Mouse (Mus musculus) MEL (cell line): ENCODE measurements around the gene Mcm3ap. TPM values are rescaled to one million over a fixed set of nuclear protein-coding genes. Genes with fewer than 3 reads are reported as not detected.

ENCODE experiments used
- DNase-seq: peaks from one replicate; pipeline ENCODE4 v3.0.0; 2011; ENCODE audit warnings: low read depth, low spot score
- H3K27ac ChIP-seq: 2 replicates; pipeline ENCODE4 v1.5.1; 2012; ENCODE audit warnings: low read depth, mild to moderate bottlenecking, control low read depth, low read length, moderate library complexity; ENCODE audit not compliant: control insufficient read depth
- H3K27me3 ChIP-seq, 2 experiments: fragments of 150-350 bp in 1 of 2; sonication (generic) in 1 of 2; 2 replicates each; pipeline ENCODE4 v1.6.1; 2012; ENCODE audit warnings: low read length in 2 of 2, mild to moderate bottlenecking in 2 of 2, improper control_type of control experiment in 1 of 2, moderate library complexity in 1 of 2; ENCODE audit not compliant: insufficient read depth in 2 of 2, control insufficient read depth in 1 of 2
- H3K36me3 ChIP-seq, 2 experiments: 2 replicates each; pipeline ENCODE4 v1.6.1; 2012 to 2014; ENCODE audit warnings: low read length in 2 of 2, improper control_type of control experiment in 1 of 2, inconsistent platforms in 1 of 2, mild to moderate bottlenecking in 1 of 2; ENCODE audit not compliant: insufficient read depth in 2 of 2, control insufficient read depth in 1 of 2
- H3K4me1 ChIP-seq, 2 experiments: fragments of 150-350 bp in 1 of 2; sonication (generic) in 1 of 2; 2 replicates each; pipeline ENCODE4 v1.6.1; 2012; ENCODE audit warnings: low read length in 2 of 2, improper control_type of control experiment in 1 of 2, mild to moderate bottlenecking in 1 of 2; ENCODE audit not compliant: insufficient read depth in 2 of 2, control insufficient read depth in 1 of 2
- H3K4me3 ChIP-seq, 2 experiments: fragments of 150-350 bp in 1 of 2; sonication (generic) in 1 of 2; 2 replicates each; pipeline ENCODE4 v1.5.1; 2012; ENCODE audit warnings: low read depth in 2 of 2, low read length in 2 of 2, mild to moderate bottlenecking in 2 of 2, moderate library complexity in 2 of 2, control low read depth in 1 of 2, improper control_type of control experiment in 1 of 2; ENCODE audit not compliant: control insufficient read depth in 1 of 2, insufficient read depth in 1 of 2
- H3K79me2 ChIP-seq: 2 replicates; pipeline ENCODE4 v1.6.1; 2012; ENCODE audit warnings: mild to moderate bottlenecking, low read length, moderate library complexity; ENCODE audit not compliant: control insufficient read depth, poor library complexity, insufficient read depth
- H3K9ac ChIP-seq: 2 replicates; pipeline ENCODE4 v1.6.1; 2012; ENCODE audit warnings: low read depth, mild to moderate bottlenecking, control low read depth, low read length, moderate library complexity; ENCODE audit not compliant: control insufficient read depth, poor library complexity, severe bottlenecking
- H3K9me3 ChIP-seq: fragments of 150-350 bp; sonication (generic); replicated peaks from 2 replicates; pipeline ENCODE4 v1.6.1; 2012; ENCODE audit warnings: mild to moderate bottlenecking, low read length, improper control_type of control experiment, moderate library complexity; ENCODE audit not compliant: insufficient read depth
- BHLHE40 ChIP-seq: IDR thresholded peaks from 2 replicates; pipeline ENCODE4 v1.6.1; 2012; ENCODE audit warnings: low read depth, mild to moderate bottlenecking, inconsistent platforms, low read length, improper control_type of control experiment, borderline replicate concordance
- CHD2 ChIP-seq: IDR thresholded peaks from 2 replicates; pipeline ENCODE4 v1.6.1; 2011; ENCODE audit warnings: low read length, improper control_type of control experiment
- CTCF ChIP-seq, 3 experiments: IDR thresholded peaks in 2 of 3; conservative IDR thresholded peaks in 1 of 3; 2 replicates each; pipeline ENCODE4 v1.5.1; 2011 to 2012; ENCODE audit warnings: low read length in 3 of 3, low read depth in 2 of 3, mild to moderate bottlenecking in 2 of 3, improper control_type of control experiment in 1 of 3, inconsistent platforms in 1 of 3, mixed read lengths in 1 of 3, moderate library complexity in 1 of 3; ENCODE audit not compliant: control insufficient read depth in 1 of 3, insufficient read depth in 1 of 3, poor library complexity in 1 of 3, severe bottlenecking in 1 of 3
- EP300 ChIP-seq, 2 experiments: IDR thresholded peaks; 2 replicates each; pipeline ENCODE4 v1.6.1; 2011; ENCODE audit warnings: improper control_type of control experiment in 2 of 2, low read length in 2 of 2, low read depth in 1 of 2, mild to moderate bottlenecking in 1 of 2
- ETS1 ChIP-seq: IDR thresholded peaks from 2 replicates; pipeline ENCODE4 v1.6.1; 2012; ENCODE audit warnings: low read depth, mild to moderate bottlenecking, inconsistent platforms, low read length, improper control_type of control experiment, moderate library complexity
- GATA1 ChIP-seq: IDR thresholded peaks from 2 replicates; pipeline ENCODE4 v1.6.1; 2011; ENCODE audit warnings: low read depth, low read length, improper control_type of control experiment
- HCFC1 ChIP-seq: IDR thresholded peaks from 2 replicates; pipeline ENCODE4 v1.6.1; 2012; ENCODE audit warnings: low read depth, mild to moderate bottlenecking, inconsistent platforms, low read length, improper control_type of control experiment, moderate library complexity
- JUND ChIP-seq: IDR thresholded peaks from 2 replicates; pipeline ENCODE4 v1.6.1; 2011; ENCODE audit warnings: low read depth, mild to moderate bottlenecking, improper control_type of control experiment, low read length
- KAT2A ChIP-seq: conservative IDR thresholded peaks from 2 replicates; pipeline ENCODE4 v1.6.1; 2012; ENCODE audit warnings: low read depth, low read length, improper control_type of control experiment, inconsistent platforms
- MAFK ChIP-seq: IDR thresholded peaks from 2 replicates; pipeline ENCODE4 v1.6.1; 2011; ENCODE audit warnings: low read depth, mild to moderate bottlenecking, low read length, improper control_type of control experiment, borderline replicate concordance
- MAX ChIP-seq: IDR thresholded peaks from 2 replicates; pipeline ENCODE4 v1.6.1; 2011; ENCODE audit warnings: low read length, improper control_type of control experiment
- MEF2A ChIP-seq: IDR thresholded peaks from 2 replicates; pipeline ENCODE4 v1.6.1; 2014; ENCODE audit warnings: low read depth, mild to moderate bottlenecking, inconsistent platforms, low read length, improper control_type of control experiment; ENCODE audit not compliant: poor library complexity, insufficient replicate concordance, severe bottlenecking; ENCODE audit errors: extremely low read depth
- MXI1 ChIP-seq: IDR thresholded peaks from 2 replicates; pipeline ENCODE4 v1.6.1; 2011; ENCODE audit warnings: mild to moderate bottlenecking, low read depth, low read length, improper control_type of control experiment
- MYB ChIP-seq: IDR thresholded peaks from 2 replicates; pipeline ENCODE4 v1.6.1; 2011; ENCODE audit warnings: mild to moderate bottlenecking, low read depth, low read length, improper control_type of control experiment
- MYC ChIP-seq: IDR thresholded peaks from 2 replicates; pipeline ENCODE4 v1.6.1; 2011; ENCODE audit warnings: low read depth, mild to moderate bottlenecking, low read length, improper control_type of control experiment, moderate library complexity
- NELFE ChIP-seq: IDR thresholded peaks from 2 replicates; pipeline ENCODE4 v1.6.1; 2011; ENCODE audit warnings: low read depth, low read length, improper control_type of control experiment
- NRF1 ChIP-seq: IDR thresholded peaks from 2 replicates; pipeline ENCODE4 v1.6.1; 2014; ENCODE audit warnings: low read depth, mild to moderate bottlenecking, inconsistent platforms, low read length, improper control_type of control experiment, moderate library complexity; ENCODE audit not compliant: poor library complexity, insufficient read depth, severe bottlenecking
- RAD21 ChIP-seq: IDR thresholded peaks from 2 replicates; pipeline ENCODE4 v1.6.1; 2011; ENCODE audit warnings: mild to moderate bottlenecking, low read depth, low read length, improper control_type of control experiment
- RCOR1 ChIP-seq: IDR thresholded peaks from 2 replicates; pipeline ENCODE4 v1.6.1; 2012; ENCODE audit warnings: low read depth, mild to moderate bottlenecking, inconsistent platforms, low read length, improper control_type of control experiment
- SIN3A ChIP-seq: IDR thresholded peaks from 2 replicates; pipeline ENCODE4 v1.6.1; 2012; ENCODE audit warnings: low read length, improper control_type of control experiment, inconsistent platforms
- SMC3 ChIP-seq: IDR thresholded peaks from 2 replicates; pipeline ENCODE4 v1.6.1; 2011; ENCODE audit warnings: low read depth, low read length, improper control_type of control experiment
- TAL1 ChIP-seq: IDR thresholded peaks from 2 replicates; pipeline ENCODE4 v1.6.1; 2012; ENCODE audit warnings: mild to moderate bottlenecking, inconsistent platforms, low read length, moderate library complexity, mixed read lengths
- TBP ChIP-seq: IDR thresholded peaks from 2 replicates; pipeline ENCODE4 v1.8.0; 2011; ENCODE audit warnings: low read depth, low read length, improper control_type of control experiment
- TCF12 ChIP-seq: IDR thresholded peaks from 2 replicates; pipeline ENCODE4 v1.6.1; 2014; ENCODE audit warnings: low read depth, mild to moderate bottlenecking, inconsistent platforms, low read length, improper control_type of control experiment, moderate library complexity
- UBTF ChIP-seq: IDR thresholded peaks from 2 replicates; pipeline ENCODE4 v1.6.1; 2012; ENCODE audit warnings: low read depth, mild to moderate bottlenecking, inconsistent platforms, low read length, improper control_type of control experiment, moderate library complexity, borderline replicate concordance; ENCODE audit not compliant: insufficient read depth
- USF1 ChIP-seq: IDR thresholded peaks from 2 replicates; pipeline ENCODE4 v1.6.1; 2014; ENCODE audit warnings: low read depth, mild to moderate bottlenecking, inconsistent platforms, low read length, improper control_type of control experiment, moderate library complexity
- USF2 ChIP-seq, 2 experiments: IDR thresholded peaks; 2 replicates each; pipeline ENCODE4 v1.6.1; 2011 to 2012; ENCODE audit warnings: improper control_type of control experiment in 2 of 2, low read length in 2 of 2, borderline replicate concordance in 1 of 2, inconsistent platforms in 1 of 2, low read depth in 1 of 2, mild to moderate bottlenecking in 1 of 2; ENCODE audit not compliant: insufficient read depth in 1 of 2
- ZC3H11A ChIP-seq: IDR thresholded peaks from 2 replicates; pipeline ENCODE4 v1.6.1; 2012; ENCODE audit warnings: low read depth, mild to moderate bottlenecking, inconsistent platforms, low read length, improper control_type of control experiment
- ZMIZ1 ChIP-seq: IDR thresholded peaks from 2 replicates; pipeline ENCODE4 v1.6.1; 2012; ENCODE audit warnings: low read depth, mild to moderate bottlenecking, inconsistent platforms, low read length, improper control_type of control experiment, moderate library complexity
- ZNF384 ChIP-seq: IDR thresholded peaks from 2 replicates; pipeline ENCODE4 v1.6.1; 2012; ENCODE audit warnings: low read depth, mild to moderate bottlenecking, inconsistent platforms, low read length, improper control_type of control experiment
- polyA plus RNA-seq, 2 experiments: library from polyadenylated mRNA; stranded (reverse) in 1 of 2; unstranded in 1 of 2; fragments of >175 nt in 1 of 2; fragments of >200 nt in 1 of 2; gene quantifications; 2 replicates each; pipeline versions ENCODE4 v1.2.1 to v1.2.4; 2012; ENCODE audit warnings: low replicate concordance in 2 of 2, low read depth in 1 of 2; ENCODE audit not compliant: insufficient read length in 2 of 2, insufficient read depth in 1 of 2, missing spikeins in 1 of 2
- total RNA-seq: library from RNA; depleted of rRNA; stranded (reverse); fragments of 300-350 nt; gene quantifications from 2 replicates; pipeline ENCODE4 v1.2.3, GENCODE M21; 2012

Gene Mcm3ap
- total and polyA plus RNA-seq, 3 experiments = 39.6 to 57.0 TPM; not detected in 1

DNA sequence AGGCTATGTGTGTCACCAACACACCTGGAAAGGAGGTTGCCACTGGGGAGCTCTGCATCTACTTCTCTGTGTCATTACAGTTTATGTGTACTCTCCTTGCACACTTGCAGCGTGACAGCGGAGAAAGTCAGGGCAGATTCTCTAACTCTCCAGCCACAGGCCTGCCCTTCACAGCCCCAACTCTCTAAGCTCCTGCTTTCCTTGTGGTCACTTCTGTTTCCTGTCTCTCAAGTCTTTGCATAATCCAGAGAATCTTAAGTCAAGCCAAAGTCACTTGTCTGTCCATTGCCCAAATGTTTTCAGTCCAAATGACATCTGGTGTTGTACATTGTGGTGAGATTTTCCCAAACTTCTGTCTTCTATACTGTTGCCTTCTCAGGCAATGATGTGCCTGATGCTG is 17.6 kb downstream of the Mcm3ap start:
- Histone ChIP-seq H3K36me3 (peaks cover 5 to 21% of the 10 kb centered on the region in 2 experiments), H3K4me3 (no peak overlapping the region), H3K4me1 (peaks cover 12 to 14% of the 10 kb centered on the region in 2 experiments), H3K9ac (no peak overlapping the region), H3K79me2 (no peaks in the 10 kb centered on the region; the same call in 1 of the 2 replicates), H3K9me3 (no peaks in the 10 kb centered on the region)
- no peak for DNase-seq
- TF ChIP-seq EP300 (IDR thresholded peaks at IDR 0.05; ENCODE audit: low read depth in 1 of 2, low read length in 2 of 2) (no peak), ZC3H11A (no peak), TCF12 (no peak)
- TF ChIP-seq, all 39 proteins: peak for 0
- no peaks in the 10 kb centered on the region for H3K27me3 ChIP-seq
- peak overlapping the region; percentile 4; the same call in 1 of the 2 replicates for H3K27ac ChIP-seq

DNA sequence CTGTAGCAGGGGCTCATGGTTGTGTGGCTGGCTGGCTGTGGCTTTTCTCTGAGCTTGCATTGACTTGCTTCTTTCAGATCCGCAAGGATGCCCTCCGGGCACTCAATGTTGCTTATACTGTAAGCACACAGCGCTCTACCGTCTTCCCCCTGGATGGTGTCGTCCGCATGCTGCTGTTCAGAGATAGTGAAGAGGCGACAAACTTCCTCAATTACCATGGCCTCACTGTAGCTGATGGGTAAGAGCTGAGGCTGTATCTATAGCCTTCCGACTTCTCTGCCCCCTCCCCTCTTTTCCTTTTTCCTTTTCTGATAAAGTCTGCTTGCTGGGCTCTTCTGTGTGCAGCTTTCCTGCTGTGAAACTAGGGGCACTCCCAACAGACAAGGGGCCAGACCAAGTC is 19.5 kb downstream of the Mcm3ap start:
- Histone ChIP-seq H3K4me1 (peaks cover 14 to 19% of the 10 kb centered on the region in 2 experiments), H3K9ac (peak overlapping the region; percentile 59), H3K79me2 (no peaks in the 10 kb centered on the region; the same call in 1 of the 2 replicates), H3K9me3 (no peaks in the 10 kb centered on the region), H3K36me3 (peaks cover 6 to 22% of the 10 kb centered on the region in 2 experiments), H3K4me3 (peak overlapping the region in 1 of 2 experiments; percentile 19; a peak in 2 of 4 replicates), H3K27ac (peak overlapping the region; percentile 83), H3K27me3 (no peaks in the 10 kb centered on the region)
- DNase-seq = peak; percentile 95
- TF ChIP-seq EP300 (IDR thresholded peaks at IDR 0.05; ENCODE audit: low read depth in 1 of 2, low read length in 2 of 2) (peak; percentile 90 to 93), RAD21 (no peak), HCFC1 (peak; percentile 47; the same call in 1 of the 2 replicates), CHD2 (no peak), RCOR1 (peak; percentile 71), TCF12 (peak; percentile 89), SIN3A (peak; percentile 70), USF2 (IDR thresholded peaks at IDR 0.05; ENCODE audit: borderline replicate concordance in 1 of 2, insufficient read depth in 1 of 2, low read depth in 1 of 2, low read length in 2 of 2) (no peak), TAL1 (peak; percentile 94), MAFK (no peak), MYC (peak; percentile 82; the same call in 1 of the 2 replicates), USF1 (no peak), MEF2A (no peak), SMC3 (no peak), UBTF (peak; percentile 89; the same call in 1 of the 2 replicates), TBP (peak; percentile 90), MAX (peak; percentile 80), BHLHE40 (no peak), MXI1 (peak; percentile 73), ETS1 (peak; percentile 78), CTCF (IDR thresholded peaks at IDR 0.05 in 2 of 3, conservative IDR thresholded peaks at IDR 0.05 in 1 of 3; ENCODE audit: control insufficient read depth in 1 of 3, insufficient read depth in 1 of 3, low read depth in 2 of 3, low read length in 3 of 3, poor library complexity in 1 of 3, severe bottlenecking in 1 of 3) (no peak), MYB (peak; percentile 20; the same call in 1 of the 2 replicates), NRF1 (no peak), KAT2A (no peak), JUND (peak; percentile 61; the same call in 1 of the 2 replicates), ZC3H11A (no peak), ZNF384 (no peak), ZMIZ1 (no peak), GATA1 (peak; percentile 88), NELFE (no peak)
